Mouse (Mus musculus) limb, embryonic 13.5 days (tissue): ENCODE data around the gene Gbf1. TPM values are rescaled to one million over a fixed set of nuclear protein-coding genes. Genes with fewer than 3 reads are reported as not detected.

Experiments used
- ATAC-seq: fragments of 200-750 bp; cut with Nextera tagmentation; 2 replicates; pipeline ENCODE4 v1.8.0; 2017; ENCODE audit warnings: low read depth, moderate number of reproducible peaks, moderate TSS enrichment; ENCODE audit not compliant: low FRiP score
- H3K27ac ChIP-seq: fragments of 300-500 bp; sonication (generic); 2 replicates; pipeline ENCODE4 v1.5.1; 2015; ENCODE audit warnings: inconsistent platforms, mild to moderate bottlenecking, moderate library complexity
- H3K27me3 ChIP-seq: fragments of 300-500 bp; sonication (generic); 2 replicates; pipeline ENCODE4 v1.6.1; 2015; ENCODE audit warnings: mild to moderate bottlenecking, inconsistent platforms
- H3K36me3 ChIP-seq: fragments of 300-500 bp; sonication (generic); 2 replicates; pipeline ENCODE4 v1.6.1; 2015; ENCODE audit warnings: inconsistent platforms, mild to moderate bottlenecking, moderate library complexity
- H3K4me1 ChIP-seq: fragments of 300-500 bp; sonication (generic); 2 replicates; pipeline ENCODE4 v1.6.1; 2015; ENCODE audit warnings: inconsistent platforms
- H3K4me2 ChIP-seq: fragments of 300-500 bp; sonication (generic); replicated peaks from 2 replicates; pipeline ENCODE4 v1.6.1; 2015; ENCODE audit warnings: inconsistent platforms, mild to moderate bottlenecking, moderate library complexity
- H3K4me3 ChIP-seq: fragments of 300-500 bp; sonication (generic); 2 replicates; pipeline ENCODE4 v1.5.1; 2015; ENCODE audit warnings: moderate library complexity, mild to moderate bottlenecking, inconsistent platforms
- H3K9ac ChIP-seq: fragments of 300-500 bp; sonication (generic); 2 replicates; pipeline ENCODE4 v1.6.1; 2015; ENCODE audit warnings: mild to moderate bottlenecking, inconsistent platforms
- H3K9me3 ChIP-seq: fragments of 300-500 bp; sonication (generic); 2 replicates; pipeline ENCODE4 v1.6.1; 2016; ENCODE audit warnings: inconsistent platforms
- WGBS: fragments of 180-500 bp; shearing (Covaris S2); methylation state at CpG from one replicate; pipeline ENCODE4 v1.1.7; 2015; 5-methylcytosine and 5-hydroxymethylcytosine counted together
- polyA plus RNA-seq: library from polyadenylated mRNA; unstranded; fragments of >200 nt; fragmentation: Nextera tagmentation; extraction: Ambion mirVana; gene quantifications from 2 replicates; pipeline ENCODE4 v1.2.1, GENCODE M21; 2015

The Gbf1 gene
- polyA plus RNA-seq, 1 experiment from 2014 or later, result 73.6 TPM

GRCm38 (mm10) chr19:46286926-46287325 is 134.6 kb downstream of the Gbf1 start:
- Histone ChIP-seq H3K4me1 (no peaks in the 10 kb centered on the region), H3K27me3 (0 out of 2 replicates have a peak, but pooled peaks cover 4% of the 10 kb centered on the region), H3K36me3 (peaks cover 58% of the 10 kb centered on the region), H3K4me3 (no peak overlapping the region), H3K9ac (no peak overlapping the region), H3K27ac (no peak overlapping the region), H3K4me2 (no peak overlapping the region), H3K9me3 (no peaks in the 10 kb centered on the region)
- 85% methylated on average over 3 of the region's 3 CpGs for WGBS
- ATAC-seq, result no peak

- Histone ChIP-seq H3K27ac (no peak overlapping the region), H3K27me3 (peaks cover 7% of the 10 kb centered on the region; the same call in 1 of the 2 replicates), H3K4me2 (no peak overlapping the region), H3K9me3 (no peaks in the 10 kb centered on the region), H3K36me3 (peaks cover 52% of the 10 kb centered on the region), H3K9ac (no peak overlapping the region), H3K4me1 (no peaks in the 10 kb centered on the region), H3K4me3 (no peak overlapping the region)
- ATAC-seq, result no peak
- 83% methylated on average over 3 of the region's 3 CpGs for WGBS
Measured at GRCm38 (mm10) chr19:46287566-46287965, 135.3 kb downstream of the Gbf1 start.

GRCm38 (mm10) chr19:46290535-46291105 is 138.3 kb downstream of the Gbf1 start:
- no peak for ATAC-seq
- WGBS, result 68% methylated on average over 12 of the region's 12 CpGs
- H3K4me2 ChIP-seq, result no peak overlapping the region

GRCm38 (mm10) chr19:46296938-46297337 is 144.6 kb downstream of the Gbf1 start:
- no peaks in the 10 kb centered on the region for H3K4me1 ChIP-seq
- no peaks in the 10 kb centered on the region for H3K36me3 ChIP-seq
- H3K9ac ChIP-seq, result no peak overlapping the region
- 73% methylated on average over 4 of the region's 4 CpGs for WGBS
- no peak overlapping the region for H3K4me3 ChIP-seq
- no peak overlapping the region for H3K27ac ChIP-seq
- H3K4me2 ChIP-seq, result no peak overlapping the region
- peaks cover 10% of the 10 kb centered on the region; the same call in 1 of the 2 replicates for H3K27me3 ChIP-seq
- H3K9me3 ChIP-seq, result no peaks in the 10 kb centered on the region
- no peak for ATAC-seq

More at GRCm38 (mm10) chr19:46290535-46291105, 138.3 kb downstream of the Gbf1 start:
- no peak overlapping the region for H3K27ac ChIP-seq
- H3K9me3 ChIP-seq, result no peaks in the 10 kb centered on the region
- H3K27me3 ChIP-seq, result peaks cover 8% of the 10 kb centered on the region; the same call in 1 of the 2 replicates
- H3K9ac ChIP-seq, result no peak overlapping the region
- no peaks in the 10 kb centered on the region for H3K4me1 ChIP-seq
- H3K4me3 ChIP-seq, result no peak overlapping the region
- peaks cover 22% of the 10 kb centered on the region for H3K36me3 ChIP-seq

GRCm38 (mm10) chr19:46300294-46301045 is 148.2 kb downstream of the Gbf1 start:
- H3K27ac ChIP-seq, result no peak overlapping the region
- no peak for ATAC-seq
- peaks cover 13% of the 10 kb centered on the region for H3K4me1 ChIP-seq
- 0 out of 2 replicates have a peak, but pooled peaks cover 5% of the 10 kb centered on the region for H3K27me3 ChIP-seq
- no peaks in the 10 kb centered on the region for H3K36me3 ChIP-seq
- H3K4me3 ChIP-seq, result no peak overlapping the region
- H3K4me2 ChIP-seq, result no peak overlapping the region
- no peak overlapping the region for H3K9ac ChIP-seq
- H3K9me3 ChIP-seq, result no peaks in the 10 kb centered on the region
- 39% methylated on average over 8 of the region's 8 CpGs for WGBS

GRCm38 (mm10) chr19:46302551-46302950 is 150.2 kb downstream of the Gbf1 start:
- peaks cover 19% of the 10 kb centered on the region for H3K27me3 ChIP-seq
- H3K4me1 ChIP-seq, result peaks cover 19% of the 10 kb centered on the region
- H3K9me3 ChIP-seq, result no peaks in the 10 kb centered on the region
- H3K36me3 ChIP-seq, result 0 out of 2 replicates have a peak, but pooled peaks cover 3% of the 10 kb centered on the region
- no peak overlapping the region for H3K4me2 ChIP-seq
- H3K27ac ChIP-seq, result no peak overlapping the region
- WGBS, result 85% methylated on average over 4 of the region's 4 CpGs
- no peak for ATAC-seq
- H3K9ac ChIP-seq, result no peak overlapping the region
- H3K4me3 ChIP-seq, result no peak overlapping the region

- peaks cover 20% of the 10 kb centered on the region for H3K4me1 ChIP-seq
- H3K36me3 ChIP-seq, result 0 out of 2 replicates have a peak, but pooled peaks cover 4% of the 10 kb centered on the region
- H3K9ac ChIP-seq, result peak overlapping the region; percentile 75; the same call in 1 of the 2 replicates
- no peaks in the 10 kb centered on the region for H3K9me3 ChIP-seq
- 51% methylated on average over 18 of the region's 18 CpGs for WGBS
- ATAC-seq, result no peak
- no peak overlapping the region for H3K27ac ChIP-seq
- peaks cover 26% of the 10 kb centered on the region for H3K27me3 ChIP-seq
- H3K4me2 ChIP-seq, result peak overlapping the region; percentile 99
- peak overlapping the region; percentile 70 for H3K4me3 ChIP-seq
Measured at GRCm38 (mm10) chr19:46303251-46304215, 151.2 kb downstream of the Gbf1 start.

GRCm38 (mm10) chr19:46304216-46304841 is 152.0 kb downstream of the Gbf1 start, which contains the start of gene Nfkb2:
TSS of gene Nfkb2 (plus strand) at chr19:46304320.
- peaks cover 28% of the 10 kb centered on the region for H3K27me3 ChIP-seq
- peak within 1 kb of the TSS; percentile 99 for H3K4me2 ChIP-seq
- peak within 1 kb of the TSS; percentile 75 for H3K9ac ChIP-seq
- peak within 1 kb of the TSS; percentile 70 for H3K4me3 ChIP-seq
- no peaks in the 10 kb centered on the region for H3K9me3 ChIP-seq
- peak; percentile 88 for ATAC-seq
- H3K27ac ChIP-seq, result peak within 1 kb of the TSS; percentile 55; the same call in 1 of the 2 replicates
- WGBS, result under 1% methylated on average over 39 of the region's 39 CpGs
- H3K36me3 ChIP-seq, result 0 out of 2 replicates have a peak, but pooled peaks cover 4% of the 10 kb centered on the region
- peaks cover 25% of the 10 kb centered on the region for H3K4me1 ChIP-seq

- Histone ChIP-seq H3K4me3 (peak overlapping the region; percentile 70), H3K27ac (peak overlapping the region; percentile 55; the same call in 1 of the 2 replicates), H3K4me1 (peaks cover 25% of the 10 kb centered on the region), H3K4me2 (peak overlapping the region; percentile 99), H3K9ac (peak overlapping the region; percentile 75), H3K9me3 (no peaks in the 10 kb centered on the region), H3K36me3 (peaks cover 8% of the 10 kb centered on the region), H3K27me3 (peaks cover 33% of the 10 kb centered on the region)
- 0 out of 2 replicates have a peak, but pooled peaks have one; percentile 16 for ATAC-seq
- under 1% methylated on average over 34 of the region's 34 CpGs for WGBS
Measured at GRCm38 (mm10) chr19:46304908-46305333, 152.6 kb downstream of the Gbf1 start.

- H3K4me2 ChIP-seq, result peak overlapping the region; percentile 99
- peaks cover 25% of the 10 kb centered on the region for H3K4me1 ChIP-seq
- peak overlapping the region; percentile 10; the same call in 1 of the 2 replicates for H3K27ac ChIP-seq
Measured at GRCm38 (mm10) chr19:46305432-46306267, 153.3 kb downstream of the Gbf1 start.

More at GRCm38 (mm10) chr19:46305432-46306267, 153.3 kb downstream of the Gbf1 start:
- Histone ChIP-seq H3K27me3 (peaks cover 33% of the 10 kb centered on the region), H3K36me3 (peaks cover 15% of the 10 kb centered on the region), H3K9ac (peak overlapping the region; percentile 75), H3K4me3 (peak overlapping the region; percentile 70), H3K9me3 (no peaks in the 10 kb centered on the region)
- 1% methylated on average over 43 of the region's 43 CpGs for WGBS
- peak; percentile 72 for ATAC-seq
